Mouse (Mus musculus) hindbrain, embryonic 14.5 days (tissue): ENCODE results near the gene Ccdc180. TPM values are rescaled to one million over a fixed set of nuclear protein-coding genes. Genes with fewer than 3 reads are reported as not detected.

Experiments used
- ATAC-seq: fragments of 200-750 bp; cut with Nextera tagmentation; 2 replicates; pipeline ENCODE4 v1.8.0; 2017; ENCODE audit warnings: moderate number of reproducible peaks, mild to moderate bottlenecking, moderate TSS enrichment, moderate library complexity; ENCODE audit not compliant: low FRiP score
- DNase-seq: peaks from one replicate; pipeline ENCODE4 v3.0.0-alpha.2; 2015; ENCODE audit warnings: low spot score
- H3K27ac ChIP-seq: fragments of 300-500 bp; sonication (generic); 2 replicates; pipeline ENCODE4 v1.5.1; 2014; ENCODE audit warnings: mild to moderate bottlenecking, moderate library complexity
- H3K27me3 ChIP-seq: fragments of 300-500 bp; sonication (generic); 2 replicates; pipeline ENCODE4 v1.6.1; 2014; ENCODE audit warnings: mild to moderate bottlenecking, low read length, mixed read lengths; ENCODE audit not compliant: control insufficient read depth, insufficient read depth
- H3K36me3 ChIP-seq: fragments of 300-500 bp; sonication (generic); replicated peaks from 2 replicates; pipeline ENCODE4 v1.6.1; 2014; ENCODE audit not compliant: control insufficient read depth, insufficient read depth
- H3K4me1 ChIP-seq: fragments of 300-500 bp; sonication (generic); replicated peaks from 2 replicates; pipeline ENCODE4 v1.6.1; 2014; ENCODE audit warnings: antibody characterized with exemption, low read length, mixed read lengths; ENCODE audit not compliant: control insufficient read depth, insufficient read depth
- H3K4me2 ChIP-seq: fragments of 300-500 bp; sonication (generic); replicated peaks from 2 replicates; pipeline ENCODE4 v1.6.1; 2014; ENCODE audit warnings: mild to moderate bottlenecking, moderate library complexity
- H3K4me3 ChIP-seq: fragments of 300-500 bp; sonication (generic); replicated peaks from 2 replicates; pipeline ENCODE4 v1.5.1; 2014; ENCODE audit warnings: mild to moderate bottlenecking, low read length
- H3K9ac ChIP-seq: fragments of 300-500 bp; sonication (generic); 2 replicates; pipeline ENCODE4 v1.6.1; 2014
- H3K9me3 ChIP-seq: fragments of 300-500 bp; sonication (generic); 2 replicates; pipeline ENCODE4 v1.6.1; 2016; ENCODE audit warnings: low read length; ENCODE audit not compliant: control insufficient read depth
- WGBS: fragments of 180-500 bp; shearing (Covaris S2); extraction: QIAGEN DNeasy Blood & Tissue Kit; methylation state at CpG from one replicate; pipeline ENCODE4 v1.1.7; 2014; 5-methylcytosine and 5-hydroxymethylcytosine counted together
- polyA plus RNA-seq: library from polyadenylated mRNA; unstranded; fragments of >200 nt; fragmentation: Nextera tagmentation; extraction: Ambion mirVana; gene quantifications from 2 replicates; pipeline ENCODE4 v1.2.1, GENCODE M21; 2014

Gene Ccdc180
- polyA plus RNA-seq, 1 experiment from 2014 or later: 0.59 TPM

- Histone ChIP-seq H3K9ac (no peak overlapping the region), H3K27me3 (no peaks in the 10 kb centered on the region), H3K36me3 (no peaks in the 10 kb centered on the region), H3K4me2 (no peak overlapping the region), H3K4me1 (no peaks in the 10 kb centered on the region), H3K27ac (no peak overlapping the region), H3K9me3 (no peaks in the 10 kb centered on the region), H3K4me3 (no peak overlapping the region)
- 73% methylated on average over 4 of the region's 4 CpGs for WGBS
- no peak for DNase-seq
- no peak for ATAC-seq
Observed at GRCm38 (mm10) chr4:45928561-45928960, 38.5 kb downstream of the Ccdc180 start.

- no peak for ATAC-seq
- DNase-seq: peak; percentile 71
- Histone ChIP-seq H3K4me2 (no peak overlapping the region), H3K27ac (no peak overlapping the region), H3K36me3 (no peaks in the 10 kb centered on the region), H3K4me3 (no peak overlapping the region), H3K9me3 (no peaks in the 10 kb centered on the region), H3K27me3 (no peaks in the 10 kb centered on the region), H3K4me1 (no peaks in the 10 kb centered on the region), H3K9ac (no peak overlapping the region)
- 33% methylated on average over 13 of the region's 13 CpGs for WGBS
Observed at GRCm38 (mm10) chr4:45941628-45942044, 51.5 kb downstream of the Ccdc180 start.

- Histone ChIP-seq H3K4me2 (no peak overlapping the region), H3K4me3 (no peak overlapping the region), H3K36me3 (no peaks in the 10 kb centered on the region), H3K9me3 (no peaks in the 10 kb centered on the region), H3K27ac (no peak overlapping the region), H3K9ac (no peak overlapping the region), H3K27me3 (no peaks in the 10 kb centered on the region), H3K4me1 (no peaks in the 10 kb centered on the region)
- no peak for DNase-seq
- WGBS: 78% methylated on average over 8 of the region's 8 CpGs
- no peak for ATAC-seq
Observed at GRCm38 (mm10) chr4:45947729-45948128, 57.6 kb downstream of the Ccdc180 start.

GRCm38 (mm10) chr4:45949109-45949848, 59.2 kb downstream of the Ccdc180 start:
- no peak overlapping the region for H3K27ac ChIP-seq
- no peaks in the 10 kb centered on the region for H3K4me1 ChIP-seq
- H3K9ac ChIP-seq: no peak overlapping the region
- no peaks in the 10 kb centered on the region for H3K9me3 ChIP-seq
- no peak for DNase-seq
- H3K36me3 ChIP-seq: no peaks in the 10 kb centered on the region
- no peaks in the 10 kb centered on the region for H3K27me3 ChIP-seq
- WGBS: 92% methylated on average over 7 of the region's 7 CpGs
- no peak overlapping the region for H3K4me2 ChIP-seq
- H3K4me3 ChIP-seq: no peak overlapping the region
- ATAC-seq: no peak

- no peak overlapping the region for H3K4me3 ChIP-seq
- H3K27me3 ChIP-seq: no peaks in the 10 kb centered on the region
- DNase-seq (no peak), ATAC-seq (no peak)
- H3K4me1 ChIP-seq: no peaks in the 10 kb centered on the region
- no peak overlapping the region for H3K4me2 ChIP-seq
- 90% methylated on average over 14 of the region's 18 CpGs for WGBS
- H3K36me3 ChIP-seq: no peaks in the 10 kb centered on the region
- no peaks in the 10 kb centered on the region for H3K9me3 ChIP-seq
- H3K9ac ChIP-seq: no peak overlapping the region
- no peak overlapping the region for H3K27ac ChIP-seq
Observed at GRCm38 (mm10) chr4:45951830-45952229, 61.7 kb downstream of the Ccdc180 start.

- Histone ChIP-seq H3K9ac (no peak overlapping the region), H3K9me3 (no peaks in the 10 kb centered on the region), H3K27me3 (no peaks in the 10 kb centered on the region), H3K27ac (no peak overlapping the region), H3K4me3 (no peak overlapping the region), H3K4me2 (no peak overlapping the region), H3K36me3 (no peaks in the 10 kb centered on the region), H3K4me1 (no peaks in the 10 kb centered on the region)
- DNase-seq: no peak
- no peak for ATAC-seq
- WGBS: 91% methylated on average over 23 of the region's 23 CpGs
Observed at GRCm38 (mm10) chr4:45953025-45953919, 63.2 kb downstream of the Ccdc180 start.

GRCm38 (mm10) chr4:45955235-45955634, 65.1 kb downstream of the Ccdc180 start:
- H3K4me3 ChIP-seq: no peak overlapping the region
- no peaks in the 10 kb centered on the region for H3K36me3 ChIP-seq
- no peak for ATAC-seq
- DNase-seq: no peak
- 83% methylated on average over 4 of the region's 4 CpGs for WGBS
- no peaks in the 10 kb centered on the region for H3K27me3 ChIP-seq
- no peaks in the 10 kb centered on the region for H3K9me3 ChIP-seq
- no peak overlapping the region for H3K9ac ChIP-seq
- no peak overlapping the region for H3K4me2 ChIP-seq
- H3K27ac ChIP-seq: no peak overlapping the region
- H3K4me1 ChIP-seq: no peaks in the 10 kb centered on the region

- DNase-seq: no peak
- Histone ChIP-seq H3K9me3 (no peaks in the 10 kb centered on the region), H3K36me3 (no peaks in the 10 kb centered on the region), H3K27ac (no peak overlapping the region), H3K27me3 (no peaks in the 10 kb centered on the region), H3K4me3 (no peak overlapping the region), H3K4me1 (no peaks in the 10 kb centered on the region), H3K9ac (no peak overlapping the region), H3K4me2 (no peak overlapping the region)
- 94% methylated on average over 8 of the region's 8 CpGs for WGBS
- ATAC-seq: no peak
Observed at GRCm38 (mm10) chr4:45956131-45956530, 66.0 kb downstream of the Ccdc180 start.

- H3K4me2 ChIP-seq: no peak overlapping the region
- H3K27ac ChIP-seq: no peak overlapping the region
- H3K4me1 ChIP-seq: no peaks in the 10 kb centered on the region
- ATAC-seq: no peak
- no peaks in the 10 kb centered on the region for H3K27me3 ChIP-seq
- 95% methylated on average over 4 of the region's 4 CpGs for WGBS
- no peaks in the 10 kb centered on the region for H3K36me3 ChIP-seq
- H3K9me3 ChIP-seq: no peaks in the 10 kb centered on the region
- no peak for DNase-seq
- H3K9ac ChIP-seq: no peak overlapping the region
- H3K4me3 ChIP-seq: no peak overlapping the region
Observed at GRCm38 (mm10) chr4:45956706-45957105, 66.6 kb downstream of the Ccdc180 start.
